Mouse (Mus musculus) heart, embryonic 13.5 days (tissue): ENCODE measurements at regions not wholly inside any gene's neighbourhood (a gene's known extent, or its start where the extent isn't known, plus 50 kb on each side); places are given as distances from the start of the nearest gene placed in this dataset.

ENCODE experiments used
- ATAC-seq: fragments of 200-750 bp; cut with Nextera tagmentation; 2 replicates; pipeline ENCODE4 v1.8.0; 2017; ENCODE audit warnings: moderate TSS enrichment; ENCODE audit not compliant: insufficient number of reproducible peaks, low FRiP score, low TSS enrichment; ENCODE audit errors: extremely low read depth
- H3K27ac ChIP-seq: fragments of 300-500 bp; sonication (generic); replicated peaks from 2 replicates; pipeline ENCODE4 v1.5.1; 2015; ENCODE audit warnings: moderate library complexity, mild to moderate bottlenecking, inconsistent platforms
- H3K27me3 ChIP-seq: fragments of 300-500 bp; sonication (generic); replicated peaks from 2 replicates; pipeline ENCODE4 v1.6.1; 2015; ENCODE audit warnings: mild to moderate bottlenecking, inconsistent platforms
- H3K36me3 ChIP-seq: fragments of 300-500 bp; sonication (generic); 2 replicates; pipeline ENCODE4 v1.6.1; 2015; ENCODE audit warnings: mild to moderate bottlenecking, inconsistent platforms
- H3K4me1 ChIP-seq: fragments of 300-500 bp; sonication (generic); 2 replicates; pipeline ENCODE4 v1.6.1; 2015; ENCODE audit warnings: inconsistent platforms
- H3K4me2 ChIP-seq: fragments of 300-500 bp; sonication (generic); 2 replicates; pipeline ENCODE4 v1.6.1; 2015; ENCODE audit warnings: inconsistent platforms, mild to moderate bottlenecking, moderate library complexity
- H3K4me3 ChIP-seq: fragments of 300-500 bp; sonication (generic); 2 replicates; pipeline ENCODE4 v1.5.1; 2015; ENCODE audit warnings: moderate library complexity, mild to moderate bottlenecking, inconsistent platforms
- H3K9ac ChIP-seq: fragments of 300-500 bp; sonication (generic); 2 replicates; pipeline ENCODE4 v1.6.1; 2015; ENCODE audit warnings: inconsistent platforms, mild to moderate bottlenecking, moderate library complexity
- H3K9me3 ChIP-seq: fragments of 300-500 bp; sonication (generic); 2 replicates; pipeline ENCODE4 v1.6.1; 2016; ENCODE audit warnings: inconsistent platforms
- WGBS: fragments of 180-500 bp; shearing (Covaris S2); methylation state at CpG from one replicate; pipeline ENCODE4 v1.1.7; 2015; ENCODE audit warnings: mixed read lengths; 5-methylcytosine and 5-hydroxymethylcytosine counted together

- Histone ChIP-seq H3K27me3 (0 out of 2 replicates have a peak, but pooled peaks cover 7% of the 10 kb centered on the region), H3K36me3 (no peaks in the 10 kb centered on the region), H3K9me3 (0 out of 2 replicates have a peak, but pooled peaks cover 3% of the 10 kb centered on the region), H3K9ac (no peak overlapping the region), H3K4me2 (no peak overlapping the region), H3K4me3 (no peak overlapping the region), H3K27ac (no peak overlapping the region), H3K4me1 (peaks cover 32% of the 10 kb centered on the region)
- WGBS = 73% methylated on average over 13 of the region's 13 CpGs
- no peak for ATAC-seq
Measured at GRCm38 (mm10) chr6:117312891-117313781, 144.8 kb downstream of the Cxcl12 start.

GRCm38 (mm10) chr6:117313944-117314566 is 145.7 kb downstream of the Cxcl12 start:
- no peaks in the 10 kb centered on the region for H3K36me3 ChIP-seq
- 53% methylated on average over 6 of the region's 6 CpGs for WGBS
- ATAC-seq = no peak
- H3K27ac ChIP-seq = no peak overlapping the region
- 0 out of 2 replicates have a peak, but pooled peaks cover 3% of the 10 kb centered on the region for H3K9me3 ChIP-seq
- 0 out of 2 replicates have a peak, but pooled peaks cover 7% of the 10 kb centered on the region for H3K27me3 ChIP-seq
- H3K9ac ChIP-seq = no peak overlapping the region
- H3K4me3 ChIP-seq = no peak overlapping the region
- no peak overlapping the region for H3K4me2 ChIP-seq
- peaks cover 24% of the 10 kb centered on the region for H3K4me1 ChIP-seq

- no peak overlapping the region for H3K4me3 ChIP-seq
- no peaks in the 10 kb centered on the region for H3K36me3 ChIP-seq
- no peaks in the 10 kb centered on the region for H3K9me3 ChIP-seq
- peaks cover 30% of the 10 kb centered on the region for H3K4me1 ChIP-seq
- ATAC-seq = no peak
- no peaks in the 10 kb centered on the region for H3K27me3 ChIP-seq
- no peak overlapping the region for H3K27ac ChIP-seq
- no peak overlapping the region for H3K4me2 ChIP-seq
- H3K9ac ChIP-seq = no peak overlapping the region
Measured at GRCm38 (mm10) chr6:117323301-117323700, 155.0 kb downstream of the Cxcl12 start.

- Histone ChIP-seq H3K27me3 (no peaks in the 10 kb centered on the region), H3K27ac (no peak overlapping the region), H3K4me3 (no peak overlapping the region)
Measured at GRCm38 (mm10) chr6:117323850-117324249, 155.5 kb downstream of the Cxcl12 start.

GRCm38 (mm10) chr6:117326835-117327775 is 158.8 kb downstream of the Cxcl12 start:
- H3K9ac ChIP-seq = no peak overlapping the region

More at GRCm38 (mm10) chr6:117323850-117324249, 155.5 kb downstream of the Cxcl12 start:
- Histone ChIP-seq H3K9me3 (no peaks in the 10 kb centered on the region), H3K4me1 (peaks cover 33% of the 10 kb centered on the region), H3K9ac (no peak overlapping the region), H3K4me2 (no peak overlapping the region), H3K36me3 (no peaks in the 10 kb centered on the region)
- 67% methylated on average over 3 of the region's 3 CpGs for WGBS
- no peak for ATAC-seq

GRCm38 (mm10) chr6:117329164-117329939 is 161.0 kb downstream of the Cxcl12 start:
- 32% methylated on average over 8 of the region's 8 CpGs for WGBS
- ATAC-seq = no peak
- H3K4me2 ChIP-seq = 0 out of 2 replicates have a peak overlapping the region, but pooled peaks have one; percentile 1
- H3K9ac ChIP-seq = peak overlapping the region; percentile 33; the same call in 1 of the 2 replicates
- H3K27me3 ChIP-seq = no peaks in the 10 kb centered on the region
- no peak overlapping the region for H3K4me3 ChIP-seq
- peaks cover 62% of the 10 kb centered on the region for H3K4me1 ChIP-seq
- H3K9me3 ChIP-seq = no peaks in the 10 kb centered on the region
- H3K27ac ChIP-seq = peak overlapping the region; percentile 62
- H3K36me3 ChIP-seq = no peaks in the 10 kb centered on the region

More at GRCm38 (mm10) chr6:117326835-117327775, 158.8 kb downstream of the Cxcl12 start:
- Histone ChIP-seq H3K27ac (peak overlapping the region; percentile 73), H3K9me3 (no peaks in the 10 kb centered on the region), H3K27me3 (no peaks in the 10 kb centered on the region), H3K4me2 (no peak overlapping the region), H3K36me3 (no peaks in the 10 kb centered on the region), H3K4me3 (no peak overlapping the region), H3K4me1 (peaks cover 58% of the 10 kb centered on the region)
- WGBS = 50% methylated on average over 18 of the region's 18 CpGs
- ATAC-seq = no peak

GRCm38 (mm10) chr6:117330198-117330597 is 161.9 kb downstream of the Cxcl12 start:
- no peak overlapping the region for H3K4me2 ChIP-seq
- no peaks in the 10 kb centered on the region for H3K36me3 ChIP-seq
- H3K9me3 ChIP-seq = no peaks in the 10 kb centered on the region
- peak overlapping the region; percentile 62 for H3K27ac ChIP-seq
- H3K4me1 ChIP-seq = peaks cover 55% of the 10 kb centered on the region
- no peak overlapping the region for H3K9ac ChIP-seq
- no peak overlapping the region for H3K4me3 ChIP-seq
- no peak for ATAC-seq
- WGBS = 62% methylated on average over 6 of the region's 6 CpGs
- no peaks in the 10 kb centered on the region for H3K27me3 ChIP-seq

- H3K4me3 ChIP-seq = no peak overlapping the region
- 19% methylated on average over 5 of the region's 5 CpGs for WGBS
Measured at GRCm38 (mm10) chr6:117330726-117331360, 162.5 kb downstream of the Cxcl12 start.

GRCm38 (mm10) chr6:117332641-117333040 is 164.3 kb downstream of the Cxcl12 start:
- H3K36me3 ChIP-seq = no peaks in the 10 kb centered on the region
- no peak for ATAC-seq
- H3K27me3 ChIP-seq = no peaks in the 10 kb centered on the region

More at GRCm38 (mm10) chr6:117330726-117331360, 162.5 kb downstream of the Cxcl12 start:
- H3K4me2 ChIP-seq = no peak overlapping the region
- H3K36me3 ChIP-seq = no peaks in the 10 kb centered on the region
- no peak for ATAC-seq
- H3K27me3 ChIP-seq = no peaks in the 10 kb centered on the region
- H3K27ac ChIP-seq = 0 out of 2 replicates have a peak overlapping the region, but pooled peaks have one; percentile 3
- H3K4me1 ChIP-seq = peaks cover 54% of the 10 kb centered on the region
- H3K9me3 ChIP-seq = no peaks in the 10 kb centered on the region
- H3K9ac ChIP-seq = no peak overlapping the region

GRCm38 (mm10) chr6:117342123-117342522 is 173.8 kb downstream of the Cxcl12 start:
- H3K4me2 ChIP-seq = no peak overlapping the region
- H3K36me3 ChIP-seq = no peaks in the 10 kb centered on the region
- no peak overlapping the region for H3K4me3 ChIP-seq
- no peaks in the 10 kb centered on the region for H3K4me1 ChIP-seq
- H3K27ac ChIP-seq = no peak overlapping the region
- H3K9me3 ChIP-seq = no peaks in the 10 kb centered on the region
- H3K9ac ChIP-seq = no peak overlapping the region
- WGBS = 83% methylated on average over 3 of the region's 3 CpGs
- ATAC-seq = no peak
- no peaks in the 10 kb centered on the region for H3K27me3 ChIP-seq

More at GRCm38 (mm10) chr6:117332641-117333040, 164.3 kb downstream of the Cxcl12 start:
- peaks cover 39% of the 10 kb centered on the region for H3K4me1 ChIP-seq
- no peak overlapping the region for H3K27ac ChIP-seq
- 48% methylated on average over 6 of the region's 6 CpGs for WGBS
- H3K4me2 ChIP-seq = no peak overlapping the region
- no peaks in the 10 kb centered on the region for H3K9me3 ChIP-seq
- H3K9ac ChIP-seq = no peak overlapping the region
- H3K4me3 ChIP-seq = no peak overlapping the region
